Mouse (Mus musculus): Measurements from ENCODE around the gene Dnajb9. TPM values are rescaled to one million over a fixed set of nuclear protein-coding genes. Genes with fewer than 3 reads are reported as not detected.
A peak's percentile ranks its signal among the peaks of the same experiment; 100 is the strongest.
"Not testable (repeated sequence)": the region's sequence is repeated elsewhere in the genome, so short reads cannot be mapped to it uniquely, and the experiment has no call there.

Dnajb9 gene
- 10 to 100 TPM; 33.0 to 36.4 TPM for total RNA-seq (2021)
- long read RNA-seq, experiment 1, transcript Dnajb9-201 (3 exons, 2,461 nt) = major isoform, 59 of 61 reads
- long read RNA-seq, experiment 1, partial matches to known transcripts = 0 of 61 reads
- long read RNA-seq, experiment 1, other reads (novel, unspliced or antisense) = 2 of 61 reads
- long read RNA-seq, experiment 2, transcript Dnajb9-201 (3 exons, 2,461 nt) = major isoform, 67 of 68 reads
- long read RNA-seq, experiment 2, partial matches to known transcripts = 0 of 68 reads
- long read RNA-seq, experiment 2, other reads (novel, unspliced or antisense) = 1 of 68 reads

- Histone ChIP-seq H3K27ac (peak within 1 kb of the TSS; percentile 98), H3K4me3 (peak within 1 kb of the TSS; percentile 92)
- peak; percentile 100 for DNase-seq
- TF ChIP-seq CTCF (IDR thresholded peaks at IDR 0.05) = peak; percentile 90
- intact Hi-C loops (cut with DNase I) = loop anchor here (1.0 kb wide), 1 partner anchor 59 kb away; no protein-coding TSS in a partner anchor
These were observed at the start of gene Dnajb9 for GRCm38 (mm10) chr12:44209824-44210752. TSS of gene Dnajb9 (minus strand) at chr12:44210326.

GRCm38 (mm10) chr12:44248309-44248977, 38.3 kb upstream of the Dnajb9 start:
- intact Hi-C loops (cut with DNase I) = no loop called here
- no peak for TF ChIP-seq CTCF (IDR thresholded peaks at IDR 0.05)
- no peak overlapping the region for H3K27ac ChIP-seq
- no peak for DNase-seq
- H3K4me3 ChIP-seq = no peak overlapping the region

GRCm38 (mm10) chr12:44245739-44246138, 35.6 kb upstream of the Dnajb9 start:
- DNase-seq = no peak
- TF ChIP-seq CTCF (IDR thresholded peaks at IDR 0.05) = no peak
- intact Hi-C loops (cut with DNase I) = no loop called here

GRCm38 (mm10) chr12:44242407-44242806, 32.3 kb upstream of the Dnajb9 start:
- intact Hi-C loops (cut with DNase I) = no loop called here
- Histone ChIP-seq H3K4me3 (no peak overlapping the region), H3K27ac (no peak overlapping the region)
- DNase-seq = no peak
- TF ChIP-seq CTCF (IDR thresholded peaks at IDR 0.05) = no peak

More at GRCm38 (mm10) chr12:44245739-44246138, 35.6 kb upstream of the Dnajb9 start:
- no peak overlapping the region for H3K27ac ChIP-seq
- no peak overlapping the region for H3K4me3 ChIP-seq

- Histone ChIP-seq H3K4me3 (no peak overlapping the region), H3K27ac (no peak overlapping the region)
- no peak for DNase-seq
- no peak for TF ChIP-seq CTCF (IDR thresholded peaks at IDR 0.05)
- intact Hi-C loops (cut with DNase I) = no loop called here
These were observed 31.0 kb upstream of the Dnajb9 start for GRCm38 (mm10) chr12:44241090-44241489.

- intact Hi-C loops (cut with DNase I) = no loop called here
- no peak for TF ChIP-seq CTCF (IDR thresholded peaks at IDR 0.05)
- Histone ChIP-seq H3K4me3 (no peak overlapping the region), H3K27ac (no peak overlapping the region)
- DNase-seq = no peak
These were observed 14.5 kb upstream of the Dnajb9 start for GRCm38 (mm10) chr12:44224650-44225049.

GRCm38 (mm10) chr12:44223044-44223443, 12.9 kb upstream of the Dnajb9 start:
- TF ChIP-seq CTCF (IDR thresholded peaks at IDR 0.05) = no peak
- intact Hi-C loops (cut with DNase I) = no loop called here
- DNase-seq = no peak
- Histone ChIP-seq H3K27ac (no peak overlapping the region), H3K4me3 (no peak overlapping the region)

- peak overlapping the region; percentile 75 for H3K27ac ChIP-seq
- peak; percentile 49 for DNase-seq
- intact Hi-C loops (cut with DNase I) = no loop called here
- no peak for TF ChIP-seq CTCF (IDR thresholded peaks at IDR 0.05)
- H3K4me3 ChIP-seq = peak overlapping the region; percentile 86
These were observed 11.7 kb upstream of the Dnajb9 start for GRCm38 (mm10) chr12:44221651-44222356.

GRCm38 (mm10) chr12:44221070-44221469, 10.9 kb upstream of the Dnajb9 start, which contains the start of gene Pnpla8:
TSS of gene Pnpla8 (plus strand) at chr12:44221370.
- DNase-seq; intact Hi-C loops (cut with DNase I): not testable (repeated sequence)
- Histone ChIP-seq H3K27ac (peak within 1 kb of the TSS; percentile 75), H3K4me3 (peak within 1 kb of the TSS; percentile 86)

GRCm38 (mm10) chr12:44211555-44211954, 1.4 kb upstream of the Dnajb9 start:
- TF ChIP-seq CTCF (IDR thresholded peaks at IDR 0.05) = no peak
- intact Hi-C loops (cut with DNase I) = no loop called here
- no peak overlapping the region for H3K27ac ChIP-seq
- DNase-seq = no peak
- no peak overlapping the region for H3K4me3 ChIP-seq

- peak overlapping the region; percentile 92 for H3K4me3 ChIP-seq
- intact Hi-C loops (cut with DNase I) = no loop called here
- DNase-seq = peak; percentile 60
- peak; percentile 21; the same call in 1 of the 2 replicates for TF ChIP-seq CTCF (IDR thresholded peaks at IDR 0.05)
- H3K27ac ChIP-seq = peak overlapping the region; percentile 98
These were observed 844 bp downstream of the Dnajb9 start for GRCm38 (mm10) chr12:44209141-44209823.
